Mouse (Mus musculus): ENCODE measurements around the gene Olfr809. TPM values are rescaled to one million over a fixed set of nuclear protein-coding genes. Genes with fewer than 3 reads are reported as not detected.

Gene Olfr809
- total RNA-seq (2014; fragmentation: Nextera tagmentation) (not detected in 2 replicates), total RNA-seq (2017) (0.27 TPM in 1 of 2 replicates, not detected in the other), polyA plus RNA-seq (2012) (not detected in 2 replicates)

DNA sequence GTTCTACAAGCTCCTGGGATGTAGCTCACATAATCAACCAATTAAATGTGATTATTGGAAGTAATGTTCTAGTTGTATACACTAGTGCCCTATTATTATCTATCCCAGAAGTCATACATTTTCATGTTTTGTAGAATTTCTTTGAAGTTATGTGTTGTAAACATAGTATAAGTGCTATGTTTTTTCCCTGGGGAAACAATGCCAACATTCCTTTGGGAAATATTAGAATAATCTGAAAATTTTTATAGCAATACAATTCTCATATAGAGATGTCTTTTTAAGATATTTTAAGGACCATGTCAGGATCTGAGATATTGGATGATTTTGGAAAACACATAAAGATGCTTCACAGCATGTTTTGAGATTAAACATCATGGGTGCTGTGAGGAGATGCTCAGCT is at the start of gene Olfr809:
Gene Olfr809, plus strand, starts transcription at position 301 of the 400 bp plus-strand sequence.
- ATAC-seq (ENCODE audit: extremely low read depth, insufficient number of reproducible peaks, low FRiP score, poor library complexity, severe bottlenecking) (no peak), DNase-seq (ENCODE audit: low spot score) (no peak)
- TF ChIP-seq GATA2 (IDR thresholded peaks at IDR 0.05; ENCODE audit: borderline replicate concordance, low read depth, low read length) (no peak), POLR2AphosphoS5 (IDR thresholded peaks at IDR 0.05; ENCODE audit: insufficient replicate concordance, low read depth, low read length) (no peak), TAL1 (conservative IDR thresholded peaks at IDR 0.05; ENCODE audit: low read depth, low read length) (no peak), CTCF (IDR thresholded peaks at IDR 0.05; ENCODE audit: low read depth, low read length) (no peak), GATA1 (IDR thresholded peaks at IDR 0.05; ENCODE audit: borderline replicate concordance, low read length) (no peak)
- no peaks in the 10 kb centered on the region for H3K4me1 ChIP-seq (ENCODE audit: insufficient read depth, low read depth, low read length)
- no peaks in the 10 kb centered on the region for H3K27me3 ChIP-seq (ENCODE audit: insufficient read depth, low read length)
- no peak within 1 kb of the TSS for H3K4me3 ChIP-seq (ENCODE audit: low read depth, low read length)
- H3K9me3 ChIP-seq (replicated peaks) = no peaks in the 10 kb centered on the region
- no peaks in the 10 kb centered on the region for H3K36me3 ChIP-seq (replicated peaks)

GRCm38 (mm10) chr10:129729275-129729674 is 45.2 kb upstream of the Olfr809 start, which contains the start of gene Olfr805:
TSS of gene Olfr805 (minus strand) at chr10:129729375.
- ATAC-seq (ENCODE audit: extremely low read depth, insufficient number of reproducible peaks, low FRiP score, poor library complexity, severe bottlenecking) = no peak
- DNase-seq (ENCODE audit: low spot score) = no peak
- Histone ChIP-seq H3K9me3 (replicated peaks) (no peaks in the 10 kb centered on the region), H3K4me3 (ENCODE audit: low read depth, low read length) (no peak within 1 kb of the TSS), H3K4me1 (ENCODE audit: insufficient read depth, low read depth, low read length) (no peaks in the 10 kb centered on the region), H3K36me3 (replicated peaks) (no peaks in the 10 kb centered on the region), H3K27me3 (ENCODE audit: insufficient read depth, low read length) (no peaks in the 10 kb centered on the region)
- no peak for TF ChIP-seq TAL1 (conservative IDR thresholded peaks at IDR 0.05; ENCODE audit: low read depth, low read length)
- no peak for TF ChIP-seq CTCF (IDR thresholded peaks at IDR 0.05; ENCODE audit: low read depth, low read length)
- no peak for TF ChIP-seq GATA1 (IDR thresholded peaks at IDR 0.05; ENCODE audit: borderline replicate concordance, low read length)

DNA sequence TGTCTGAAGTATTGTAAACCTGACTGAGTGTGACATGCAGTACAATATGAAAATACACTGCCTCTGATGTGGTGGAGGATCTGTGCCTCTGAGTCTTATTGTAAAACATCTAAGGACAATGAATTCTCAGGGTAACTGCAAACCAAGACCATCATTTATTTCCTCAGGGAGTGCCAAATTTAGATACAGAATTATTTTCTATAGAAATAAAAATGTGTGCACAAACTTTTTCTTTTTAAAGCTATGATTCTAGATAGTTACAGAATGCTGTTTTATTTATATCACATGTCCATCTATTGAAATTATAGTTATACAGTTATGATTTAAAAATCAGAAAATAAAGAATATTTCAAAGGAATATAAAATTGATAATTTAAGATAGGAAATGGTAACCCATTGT is 32.6 kb upstream of the Olfr809 start, which contains the start of gene Olfr806:
Gene Olfr806, minus strand, starts transcription at position 101 of the 400 bp plus-strand sequence.
- TF ChIP-seq TAL1 (conservative IDR thresholded peaks at IDR 0.05; ENCODE audit: low read depth, low read length) = no peak
- no peak for TF ChIP-seq GATA2 (IDR thresholded peaks at IDR 0.05; ENCODE audit: borderline replicate concordance, low read depth, low read length)
- TF ChIP-seq GATA1 (IDR thresholded peaks at IDR 0.05; ENCODE audit: borderline replicate concordance, low read length) = no peak
- TF ChIP-seq POLR2AphosphoS5 (IDR thresholded peaks at IDR 0.05; ENCODE audit: insufficient replicate concordance, low read depth, low read length) = no peak
- DNase-seq (ENCODE audit: low spot score) = no peak
- Histone ChIP-seq H3K4me1 (ENCODE audit: insufficient read depth, low read depth, low read length) (no peaks in the 10 kb centered on the region), H3K36me3 (replicated peaks) (no peaks in the 10 kb centered on the region), H3K27me3 (ENCODE audit: insufficient read depth, low read length) (no peaks in the 10 kb centered on the region), H3K9me3 (replicated peaks) (no peaks in the 10 kb centered on the region), H3K4me3 (ENCODE audit: low read depth, low read length) (no peak within 1 kb of the TSS)
- no peak for ATAC-seq (ENCODE audit: extremely low read depth, insufficient number of reproducible peaks, low FRiP score, poor library complexity, severe bottlenecking)

- no peaks in the 10 kb centered on the region for H3K4me1 ChIP-seq (ENCODE audit: insufficient read depth, low read depth, low read length)
Measured at GRCm38 (mm10) chr10:129757693-129758092, 16.7 kb upstream of the Olfr809 start, which contains the start of gene Olfr807. TSS of gene Olfr807 (minus strand) at chr10:129757793.

GRCm38 (mm10) chr10:129765182-129765581 is 9.3 kb upstream of the Olfr809 start, which contains the start of gene Olfr808:
TSS of gene Olfr808 (plus strand) at chr10:129765482.
- Histone ChIP-seq H3K27me3 (ENCODE audit: insufficient read depth, low read length) (no peaks in the 10 kb centered on the region), H3K36me3 (replicated peaks) (no peaks in the 10 kb centered on the region), H3K4me1 (ENCODE audit: insufficient read depth, low read depth, low read length) (no peaks in the 10 kb centered on the region), H3K9me3 (replicated peaks) (no peaks in the 10 kb centered on the region), H3K4me3 (ENCODE audit: low read depth, low read length) (no peak within 1 kb of the TSS)
- ATAC-seq (ENCODE audit: extremely low read depth, insufficient number of reproducible peaks, low FRiP score, poor library complexity, severe bottlenecking) (no peak), DNase-seq (ENCODE audit: low spot score) (no peak)
- no peak for TF ChIP-seq CTCF (IDR thresholded peaks at IDR 0.05; ENCODE audit: low read depth, low read length)
- TF ChIP-seq POLR2AphosphoS5 (IDR thresholded peaks at IDR 0.05; ENCODE audit: insufficient replicate concordance, low read depth, low read length) = no peak
- TF ChIP-seq TAL1 (conservative IDR thresholded peaks at IDR 0.05; ENCODE audit: low read depth, low read length) = no peak
- no peak for TF ChIP-seq GATA2 (IDR thresholded peaks at IDR 0.05; ENCODE audit: borderline replicate concordance, low read depth, low read length)
- no peak for TF ChIP-seq GATA1 (IDR thresholded peaks at IDR 0.05; ENCODE audit: borderline replicate concordance, low read length)

More at GRCm38 (mm10) chr10:129757693-129758092, 16.7 kb upstream of the Olfr809 start, which contains the start of gene Olfr807:
- Histone ChIP-seq H3K9me3 (replicated peaks) (no peaks in the 10 kb centered on the region), H3K36me3 (replicated peaks) (no peaks in the 10 kb centered on the region), H3K4me3 (ENCODE audit: low read depth, low read length) (no peak within 1 kb of the TSS), H3K27me3 (ENCODE audit: insufficient read depth, low read length) (no peaks in the 10 kb centered on the region)
- ATAC-seq (ENCODE audit: extremely low read depth, insufficient number of reproducible peaks, low FRiP score, poor library complexity, severe bottlenecking) = no peak
- TF ChIP-seq GATA2 (IDR thresholded peaks at IDR 0.05; ENCODE audit: borderline replicate concordance, low read depth, low read length) (no peak), TAL1 (conservative IDR thresholded peaks at IDR 0.05; ENCODE audit: low read depth, low read length) (no peak), CTCF (IDR thresholded peaks at IDR 0.05; ENCODE audit: low read depth, low read length) (no peak), POLR2AphosphoS5 (IDR thresholded peaks at IDR 0.05; ENCODE audit: insufficient replicate concordance, low read depth, low read length) (no peak), GATA1 (IDR thresholded peaks at IDR 0.05; ENCODE audit: borderline replicate concordance, low read length) (no peak)
- no peak for DNase-seq (ENCODE audit: low spot score)

GRCm38 (mm10) chr10:129778123-129778522 is 3.7 kb downstream of the Olfr809 start:
- TF ChIP-seq TAL1 (conservative IDR thresholded peaks at IDR 0.05; ENCODE audit: low read depth, low read length) (no peak), GATA2 (IDR thresholded peaks at IDR 0.05; ENCODE audit: borderline replicate concordance, low read depth, low read length) (no peak), POLR2AphosphoS5 (IDR thresholded peaks at IDR 0.05; ENCODE audit: insufficient replicate concordance, low read depth, low read length) (no peak), CTCF (IDR thresholded peaks at IDR 0.05; ENCODE audit: low read depth, low read length) (no peak), GATA1 (IDR thresholded peaks at IDR 0.05; ENCODE audit: borderline replicate concordance, low read length) (no peak)
- Histone ChIP-seq H3K4me3 (ENCODE audit: low read depth, low read length) (no peak overlapping the region), H3K4me1 (ENCODE audit: insufficient read depth, low read depth, low read length) (no peaks in the 10 kb centered on the region), H3K36me3 (replicated peaks) (no peaks in the 10 kb centered on the region), H3K9me3 (replicated peaks) (no peaks in the 10 kb centered on the region), H3K27me3 (ENCODE audit: insufficient read depth, low read length) (no peaks in the 10 kb centered on the region)
- no peak for DNase-seq (ENCODE audit: low spot score)
- ATAC-seq (ENCODE audit: extremely low read depth, insufficient number of reproducible peaks, low FRiP score, poor library complexity, severe bottlenecking) = no peak

Data from G1E (cell line).